Mouse (Mus musculus) spleen, adult 2 months (tissue): ENCODE data around the gene Barx1. TPM values are rescaled to one million over a fixed set of nuclear protein-coding genes. Genes with fewer than 3 reads are reported as not detected.
A peak's percentile ranks its signal among the peaks of the same experiment; 100 is the strongest.

ENCODE experiments used
- DNase-seq, 2 experiments: peaks; one replicate each; pipeline versions ENCODE4 v3.0.0 to v3.0.0-alpha.2; 2012 to 2021; ENCODE audit warnings: low spot score in 2 of 2, low read depth in 1 of 2
- H3K27ac ChIP-seq: fragments of 200-500 bp; 2 replicates; pipeline ENCODE4 v1.5.1; 2012; ENCODE audit warnings: low read length, inconsistent platforms; ENCODE audit not compliant: insufficient read depth
- H3K27me3 ChIP-seq: fragments of 200-500 bp; 2 replicates; pipeline ENCODE4 v1.6.1; 2012; ENCODE audit warnings: mild to moderate bottlenecking, moderate library complexity, low read length, inconsistent platforms; ENCODE audit not compliant: control insufficient read depth, insufficient read depth
- H3K36me3 ChIP-seq: fragments of 200-500 bp; 2 replicates; pipeline ENCODE4 v1.6.1; 2012; ENCODE audit warnings: mild to moderate bottlenecking, low read length, inconsistent platforms; ENCODE audit not compliant: control insufficient read depth, insufficient read depth
- H3K4me1 ChIP-seq: fragments of 200-500 bp; 2 replicates; pipeline ENCODE4 v1.6.1; 2011; ENCODE audit warnings: inconsistent platforms; ENCODE audit not compliant: control insufficient read depth, insufficient read depth, insufficient read length
- H3K4me3 ChIP-seq: fragments of 200-500 bp; 2 replicates; pipeline ENCODE4 v1.5.1; 2011; ENCODE audit warnings: mild to moderate bottlenecking, inconsistent platforms; ENCODE audit not compliant: insufficient read depth, insufficient read length; ENCODE audit errors: extremely low read depth
- CTCF ChIP-seq: fragments of 200-500 bp; IDR thresholded peaks from 2 replicates; pipeline ENCODE4 v1.5.1; 2011; ENCODE audit warnings: mild to moderate bottlenecking, inconsistent platforms; ENCODE audit not compliant: insufficient read depth, insufficient read length, insufficient replicate concordance; ENCODE audit errors: extremely low read depth
- POLR2A ChIP-seq: fragments of 200-500 bp; IDR thresholded peaks from 2 replicates; pipeline ENCODE4 v1.6.1; 2011; ENCODE audit warnings: low read depth, low read length, inconsistent platforms
- WGBS: fragments of 180-500 bp; shearing (Covaris S2); methylation state at CpG from one replicate; pipeline ENCODE4 v1.1.7; 2018; 5-methylcytosine and 5-hydroxymethylcytosine counted together
- polyA plus RNA-seq: library from polyadenylated mRNA; depleted of rRNA; stranded (reverse); fragments of >200 nt; gene quantifications from 2 replicates; pipeline ENCODE4 v1.2.3, GENCODE M21; 2012

Gene Barx1
- polyA plus RNA-seq, 1 experiment = 0.46 TPM

DNA sequence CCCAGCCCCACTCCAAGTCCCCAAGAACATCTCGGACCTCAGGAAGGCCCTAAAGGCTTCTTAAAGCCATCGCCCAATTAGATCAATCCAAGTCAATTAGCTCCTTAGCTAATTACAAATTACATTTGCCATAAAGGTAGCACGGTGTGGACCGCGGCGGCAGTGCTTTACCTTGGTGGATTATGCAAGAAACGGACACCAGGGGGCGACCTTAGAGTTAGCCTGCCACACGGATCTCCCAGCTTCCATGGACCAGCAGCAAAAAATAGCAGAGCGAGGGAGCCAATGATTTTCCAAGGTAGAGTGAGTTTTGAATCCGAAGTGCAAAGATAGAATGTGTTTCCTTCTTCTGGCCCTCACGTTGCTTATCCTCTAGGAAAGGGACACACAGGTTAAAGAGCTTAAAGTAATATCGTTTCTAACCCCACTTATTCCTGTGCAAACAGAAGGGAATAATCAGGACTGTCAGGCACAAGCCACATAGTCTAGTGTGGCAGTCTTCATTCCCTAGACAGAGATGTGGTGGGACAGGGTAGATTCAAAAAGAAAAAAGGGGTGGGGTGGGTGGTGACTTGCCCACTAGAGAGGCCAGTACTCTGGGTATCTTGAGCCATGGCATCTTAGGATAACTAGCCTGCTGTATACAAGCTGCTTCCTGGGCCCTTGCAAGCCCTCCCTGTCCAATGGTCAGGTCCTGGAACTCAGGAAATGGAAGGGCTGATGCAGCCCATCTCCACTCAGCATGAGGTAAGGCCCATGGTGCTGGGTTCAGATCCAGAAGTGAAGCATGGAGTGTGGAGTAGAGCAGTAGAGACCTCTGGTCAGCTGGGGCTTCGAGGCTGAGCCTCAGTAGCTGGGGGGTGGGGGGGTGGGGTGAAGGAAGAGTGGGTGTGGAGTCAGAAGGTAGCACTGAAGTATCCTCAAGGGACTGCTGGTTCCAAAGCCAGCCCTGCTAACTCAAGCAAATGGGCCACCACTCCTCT, 8.7 kb upstream of the Barx1 start:
- no peaks in the 10 kb centered on the region for H3K36me3 ChIP-seq
- WGBS = 9% methylated on average over 14 of the region's 14 CpGs
- no peaks in the 10 kb centered on the region for H3K4me1 ChIP-seq
- DNase-seq = peak in 1 of 2 experiments; percentile 36
- no peak overlapping the region for H3K4me3 ChIP-seq
- H3K27me3 ChIP-seq = peaks cover 13% of the 10 kb centered on the region
- no peak for TF ChIP-seq POLR2A
- peak; percentile 47; the same call in 1 of the 2 replicates for TF ChIP-seq CTCF
- no peak overlapping the region for H3K27ac ChIP-seq

DNA sequence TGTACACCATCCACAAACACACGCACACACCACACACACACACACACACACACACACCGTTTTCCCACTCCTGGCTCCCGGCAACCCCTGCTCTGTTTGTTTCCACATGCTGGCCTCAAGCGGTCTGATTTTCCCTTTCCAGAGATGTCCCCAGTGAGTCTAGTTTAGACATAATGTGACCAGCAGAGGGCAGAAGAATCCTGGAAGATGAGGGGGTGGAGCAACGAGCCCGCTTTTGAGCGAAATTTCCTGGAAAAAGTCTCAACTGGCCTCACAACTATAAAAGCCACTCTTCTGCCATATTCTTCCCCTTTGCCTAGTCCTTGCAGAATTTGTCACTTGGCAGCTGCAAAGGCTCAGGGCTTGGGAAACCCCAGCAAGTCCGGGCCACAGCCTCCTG, 7.2 kb upstream of the Barx1 start:
- H3K27ac ChIP-seq = no peak overlapping the region
- WGBS = 3% methylated on average over 8 of the region's 8 CpGs
- peaks cover 19% of the 10 kb centered on the region for H3K27me3 ChIP-seq
- no peaks in the 10 kb centered on the region for H3K36me3 ChIP-seq
- TF ChIP-seq CTCF = peak; percentile 23; the same call in 1 of the 2 replicates
- no peak for TF ChIP-seq POLR2A
- no peak overlapping the region for H3K4me3 ChIP-seq
- no peaks in the 10 kb centered on the region for H3K4me1 ChIP-seq
- peak in 1 of 2 experiments; percentile 7 for DNase-seq

DNA sequence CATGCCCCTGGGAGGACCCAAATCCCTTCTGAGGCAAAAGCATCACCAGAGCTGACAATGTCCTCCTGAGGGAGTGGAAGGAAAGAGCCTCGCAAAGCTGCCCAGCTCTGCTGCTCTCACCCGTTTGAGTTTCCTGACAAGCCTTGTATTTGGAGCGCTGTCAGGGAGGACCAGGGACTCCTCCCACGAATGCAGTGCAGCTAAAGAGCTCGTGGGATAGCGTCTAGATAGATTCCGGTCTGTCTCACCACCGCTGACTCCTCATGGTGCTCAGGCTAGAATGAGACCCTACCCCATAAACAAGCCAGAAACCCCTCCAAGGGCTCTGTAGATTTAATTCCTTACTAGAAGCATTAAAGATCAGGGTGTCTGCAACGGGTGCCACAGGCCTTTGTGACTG, 5.0 kb upstream of the Barx1 start:
- no peaks in the 10 kb centered on the region for H3K4me1 ChIP-seq
- no peaks in the 10 kb centered on the region for H3K36me3 ChIP-seq
- WGBS = 13% methylated on average over 9 of the region's 9 CpGs
- H3K27me3 ChIP-seq = peaks cover 20% of the 10 kb centered on the region
- no peak for TF ChIP-seq CTCF
- TF ChIP-seq POLR2A = no peak
- H3K4me3 ChIP-seq = no peak overlapping the region
- H3K27ac ChIP-seq = no peak overlapping the region
- DNase-seq = no peak

DNA sequence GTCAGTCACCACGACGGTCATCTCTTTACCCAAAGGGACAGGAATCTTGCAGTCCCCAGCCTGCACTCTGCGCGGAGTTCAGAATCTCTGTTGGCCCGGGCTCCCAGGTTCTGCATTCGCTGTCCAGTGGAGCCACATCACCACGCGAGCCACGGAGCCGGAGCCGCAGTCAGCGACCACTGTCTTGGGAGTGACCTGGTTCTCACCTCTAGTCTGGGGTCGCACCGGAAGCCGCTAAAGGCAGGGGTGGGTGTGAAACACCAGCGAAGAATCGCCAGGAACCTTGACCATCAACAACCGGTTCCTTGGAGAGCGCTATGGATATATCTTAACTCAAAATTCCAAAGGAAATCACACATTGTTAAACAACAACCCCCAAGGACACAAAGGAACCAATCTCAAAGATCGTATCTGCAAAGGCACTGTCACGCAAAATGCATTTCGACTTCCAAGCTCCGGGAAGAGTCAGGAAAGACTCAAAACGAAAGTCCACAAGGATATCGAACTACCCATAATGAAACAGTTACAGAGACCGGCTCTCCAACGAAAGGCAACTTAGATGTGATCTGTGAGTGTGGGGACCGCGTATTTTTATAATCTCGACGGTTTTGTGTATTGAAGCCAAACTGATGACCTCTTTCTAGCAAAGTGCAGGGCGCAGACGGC, 4.1 kb upstream of the Barx1 start:
- no peak overlapping the region for H3K27ac ChIP-seq
- peaks cover 25% of the 10 kb centered on the region for H3K27me3 ChIP-seq
- WGBS = 5% methylated on average over 33 of the region's 33 CpGs
- H3K36me3 ChIP-seq = no peaks in the 10 kb centered on the region
- TF ChIP-seq CTCF (no peak), POLR2A (no peak)
- DNase-seq = no peak
- no peaks in the 10 kb centered on the region; the same call in 1 of the 2 replicates for H3K4me1 ChIP-seq
- no peak overlapping the region for H3K4me3 ChIP-seq

DNA sequence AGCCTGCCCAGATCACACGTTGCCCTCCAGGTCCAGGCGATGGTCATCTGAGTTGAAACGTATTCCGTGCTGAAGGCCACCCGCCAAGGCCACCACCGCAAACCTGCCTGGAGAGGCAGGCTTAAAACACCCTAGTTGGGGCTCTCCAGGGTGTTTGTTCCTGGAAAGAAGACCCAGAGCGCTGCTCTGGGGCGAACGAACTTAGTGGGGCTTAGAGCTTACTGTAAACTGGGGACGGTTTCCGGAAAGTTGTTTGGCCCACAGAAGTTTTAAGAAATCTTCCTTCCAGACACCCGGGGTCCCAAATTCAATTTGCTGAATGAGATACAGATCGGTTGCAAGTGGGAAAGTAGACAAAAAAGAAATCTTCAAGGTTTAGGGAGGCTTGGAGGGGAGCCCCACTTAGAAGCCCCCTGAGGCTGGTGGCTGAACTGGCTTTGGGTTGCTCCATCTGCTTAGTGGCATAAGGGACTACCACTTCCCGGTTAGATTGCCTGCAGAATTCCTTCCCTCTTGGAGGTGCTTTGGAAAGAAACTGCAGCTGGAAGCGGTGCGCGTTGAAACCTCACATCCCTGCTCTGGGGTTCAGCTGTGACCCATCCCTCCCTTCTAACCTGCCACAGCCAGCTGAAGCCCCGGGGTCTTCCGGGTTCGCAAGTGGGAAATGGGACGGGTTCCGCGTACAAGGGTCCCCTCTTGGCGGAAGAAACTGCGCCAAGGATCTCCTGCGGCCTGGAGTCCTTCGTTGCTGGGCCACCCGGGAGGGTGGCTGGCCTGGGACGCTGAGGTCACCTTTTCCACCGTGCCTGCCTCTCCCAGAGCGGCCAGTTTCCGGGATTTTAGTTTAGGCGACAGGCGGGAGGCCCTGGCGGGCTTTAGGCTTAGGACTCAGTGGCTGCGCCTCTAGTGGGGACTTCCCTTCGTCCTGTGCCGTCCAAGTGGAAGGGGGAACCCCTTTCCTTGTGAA, 3.3 kb upstream of the Barx1 start:
- H3K27ac ChIP-seq = no peak overlapping the region
- no peak overlapping the region for H3K4me3 ChIP-seq
- TF ChIP-seq CTCF = no peak
- TF ChIP-seq POLR2A = no peak
- 6% methylated on average over 38 of the region's 38 CpGs for WGBS
- H3K36me3 ChIP-seq = no peaks in the 10 kb centered on the region
- H3K27me3 ChIP-seq = peaks cover 28% of the 10 kb centered on the region
- DNase-seq = no peak
- no peaks in the 10 kb centered on the region; the same call in 1 of the 2 replicates for H3K4me1 ChIP-seq

DNA sequence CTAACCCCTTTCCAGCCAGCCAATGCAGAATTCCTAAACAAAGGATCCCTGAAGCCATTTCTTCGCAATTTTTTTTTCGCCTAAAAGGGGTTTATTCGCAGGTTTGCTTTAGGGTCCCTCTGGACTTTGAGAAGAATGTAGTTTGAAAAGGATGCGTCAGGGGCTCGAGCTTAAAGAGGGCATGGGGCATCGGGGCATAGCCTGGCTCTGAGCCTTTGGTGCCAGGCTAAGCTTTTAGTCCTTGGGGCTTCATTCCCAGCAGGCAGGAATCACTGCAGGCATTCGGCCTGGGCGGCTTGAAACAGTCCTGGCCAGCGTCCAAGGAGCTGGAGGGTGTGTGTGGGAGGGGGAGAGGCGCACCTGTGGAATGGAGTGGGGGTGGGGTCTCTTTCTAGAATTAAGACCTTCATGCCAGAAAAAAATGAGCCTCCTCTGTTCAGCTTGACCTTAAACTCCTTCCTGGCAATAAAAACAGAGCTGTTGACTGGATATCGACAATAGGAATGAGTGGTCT, 2.5 kb upstream of the Barx1 start:
- no peaks in the 10 kb centered on the region for H3K36me3 ChIP-seq
- no peak overlapping the region for H3K4me3 ChIP-seq
- no peaks in the 10 kb centered on the region; the same call in 1 of the 2 replicates for H3K4me1 ChIP-seq
- H3K27me3 ChIP-seq = peaks cover 32% of the 10 kb centered on the region
- TF ChIP-seq CTCF (no peak), POLR2A (no peak)
- H3K27ac ChIP-seq = no peak overlapping the region
- WGBS = 7% methylated on average over 11 of the region's 11 CpGs
- DNase-seq = no peak
